Mouse (Mus musculus) kidney, postnatal 14 days (tissue): ENCODE data around the gene Dnm1l.
"Not testable (repeated sequence)": the region's sequence is repeated elsewhere in the genome, so short reads cannot be mapped to it uniquely, and the experiment has no call there.

Experiments used
- DNase-seq: peaks from one replicate; pipeline ENCODE4 v3.0.0; 2022; ENCODE audit warnings: mixed read lengths

Dnm1l gene

GRCm38 (mm10) chr16:16358481-16359100, at the start of gene Dnm1l:
Gene Dnm1l (minus strand): TSS chr16:16358959.
- DNase-seq: peak; percentile 95

GRCm38 (mm10) chr16:16367217-16367616, 8.5 kb upstream of the Dnm1l start:
- not testable (repeated sequence) for DNase-seq

GRCm38 (mm10) chr16:16359101-16359482, 333 bp upstream of the Dnm1l start:
- DNase-seq: not testable (repeated sequence)

- no peak for DNase-seq
Observed at GRCm38 (mm10) chr16:16357908-16358307, 851 bp downstream of the Dnm1l start.

GRCm38 (mm10) chr16:16346420-16346819, 12.3 kb downstream of the Dnm1l start:
- no peak for DNase-seq

- no peak for DNase-seq
Observed at GRCm38 (mm10) chr16:16325775-16326336, 32.9 kb downstream of the Dnm1l start.

GRCm38 (mm10) chr16:16311319-16311718, 47.4 kb downstream of the Dnm1l start:
- no peak for DNase-seq

GRCm38 (mm10) chr16:16303888-16304287, 54.9 kb downstream of the Dnm1l start:
- no peak for DNase-seq

- DNase-seq: peak; percentile 66
Observed at GRCm38 (mm10) chr16:16303138-16303827, 55.5 kb downstream of the Dnm1l start.

GRCm38 (mm10) chr16:16302369-16303137, 56.2 kb downstream of the Dnm1l start, which contains the start of gene Yars2:
Gene Yars2 (plus strand): TSS chr16:16302965.
- peak; percentile 95 for DNase-seq

- no peak for DNase-seq
Observed at GRCm38 (mm10) chr16:16273752-16274151, 85.0 kb downstream of the Dnm1l start.

- no peak for DNase-seq
Observed at GRCm38 (mm10) chr16:16272978-16273377, 85.8 kb downstream of the Dnm1l start.

GRCm38 (mm10) chr16:16262436-16262835, 96.3 kb downstream of the Dnm1l start:
- DNase-seq: no peak
